Mouse (Mus musculus): ENCODE measurements around the gene Rbfox2. TPM values are rescaled to one million over a fixed set of nuclear protein-coding genes. Genes with fewer than 3 reads are reported as not detected.

Rbfox2 gene
- polyA plus RNA-seq, 1 experiment from 2014 or later = 81.5 TPM

DNA sequence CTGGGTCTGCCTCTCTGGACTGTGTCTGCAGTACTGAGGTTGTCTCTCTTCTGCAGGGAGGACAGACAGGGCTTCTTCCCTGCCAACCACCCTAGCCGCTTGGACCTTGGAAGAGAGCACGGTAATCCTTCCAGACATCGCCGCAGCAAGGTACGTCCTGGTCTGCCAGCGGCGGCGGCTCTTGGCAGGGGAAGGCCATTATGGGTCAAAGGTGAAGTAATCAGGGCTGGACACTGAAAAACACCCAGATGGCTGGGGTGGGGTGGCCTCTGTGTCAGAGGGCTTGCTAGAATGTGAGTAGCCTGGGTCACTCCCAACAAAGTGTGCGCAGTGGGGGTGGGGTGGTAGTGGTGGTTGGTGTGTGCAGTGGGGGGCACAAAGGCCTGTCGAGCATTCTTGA, 261.2 kb downstream of the Rbfox2 start:
- no peaks in the 10 kb centered on the region for H3K27me3 ChIP-seq (ENCODE audit: control insufficient read depth, insufficient read depth, low read length)
- no peaks in the 10 kb centered on the region for H3K9me3 ChIP-seq (replicated peaks; ENCODE audit: control insufficient read depth, low read length)
- H3K36me3 ChIP-seq (ENCODE audit: control insufficient read depth, insufficient read depth, low read length) = no peaks in the 10 kb centered on the region
- 78% methylated on average over 10 of the region's 10 CpGs for WGBS (ENCODE audit: insufficient replicate concordance)
- no peak overlapping the region for H3K27ac ChIP-seq (ENCODE audit: low read depth, low read length)
- no peak overlapping the region for H3K4me2 ChIP-seq
- no peak overlapping the region for H3K4me3 ChIP-seq (ENCODE audit: low read depth, low read length)
- H3K4me1 ChIP-seq (ENCODE audit: control insufficient read depth, insufficient read depth, low read length) = peaks cover 13% of the 10 kb centered on the region
- ATAC-seq (replicated peaks; ENCODE audit: insufficient number of reproducible peaks, low FRiP score, low TSS enrichment) = no peak
- H3K9ac ChIP-seq (ENCODE audit: low read depth, low read length) = no peak overlapping the region

DNA sequence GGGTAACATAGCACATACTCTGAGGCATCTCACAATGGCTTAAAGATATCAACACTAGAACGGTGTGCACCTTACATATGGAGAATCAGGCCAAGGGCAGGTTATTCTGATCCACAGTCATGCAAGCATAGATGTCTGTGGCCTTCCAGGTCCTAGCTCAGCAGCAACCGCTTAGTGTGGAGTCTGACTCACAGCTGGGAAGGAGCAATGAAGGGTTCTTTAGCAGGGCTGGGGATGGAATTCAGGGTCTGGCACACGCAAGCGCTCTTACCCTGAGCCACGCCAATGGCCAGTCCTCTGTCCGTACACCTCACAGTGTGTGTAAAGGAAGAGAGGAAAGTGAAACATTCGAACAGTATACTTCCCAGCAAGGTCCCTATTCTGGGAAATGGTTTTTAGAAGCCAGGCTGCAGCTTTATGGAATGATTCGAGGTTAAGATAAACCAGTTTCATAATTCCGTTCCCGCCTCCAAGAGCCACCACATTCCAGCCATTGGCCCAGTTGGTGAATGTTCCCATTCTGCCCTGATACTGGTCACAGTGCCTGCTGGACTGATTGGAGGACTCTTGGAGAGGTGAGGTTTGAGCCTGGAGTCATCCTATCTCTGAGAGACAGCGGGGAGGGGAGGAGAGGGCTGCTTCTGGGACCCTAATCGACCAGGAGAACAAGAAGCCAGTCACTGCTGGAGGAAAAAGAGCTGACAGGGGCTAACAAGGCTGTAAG, 262.0 kb downstream of the Rbfox2 start, which contains the start of gene Apol6:
TSS of gene Apol6 (plus strand) at position 133 of the 724 bp plus-strand sequence.
- no peak within 1 kb of the TSS for H3K9ac ChIP-seq (ENCODE audit: low read depth, low read length)
- no peak within 1 kb of the TSS for H3K4me3 ChIP-seq (ENCODE audit: low read depth, low read length)
- ATAC-seq (replicated peaks; ENCODE audit: insufficient number of reproducible peaks, low FRiP score, low TSS enrichment) = no peak
- H3K27me3 ChIP-seq (ENCODE audit: control insufficient read depth, insufficient read depth, low read length) = no peaks in the 10 kb centered on the region
- H3K27ac ChIP-seq (ENCODE audit: low read depth, low read length) = no peak within 1 kb of the TSS
- H3K4me2 ChIP-seq = no peak within 1 kb of the TSS
- H3K9me3 ChIP-seq (replicated peaks; ENCODE audit: control insufficient read depth, low read length) = no peaks in the 10 kb centered on the region
- no peaks in the 10 kb centered on the region for H3K36me3 ChIP-seq (ENCODE audit: control insufficient read depth, insufficient read depth, low read length)
- H3K4me1 ChIP-seq (ENCODE audit: control insufficient read depth, insufficient read depth, low read length) = peaks cover 22% of the 10 kb centered on the region
- WGBS (ENCODE audit: insufficient replicate concordance) = 72% methylated on average over 12 of the region's 12 CpGs

DNA sequence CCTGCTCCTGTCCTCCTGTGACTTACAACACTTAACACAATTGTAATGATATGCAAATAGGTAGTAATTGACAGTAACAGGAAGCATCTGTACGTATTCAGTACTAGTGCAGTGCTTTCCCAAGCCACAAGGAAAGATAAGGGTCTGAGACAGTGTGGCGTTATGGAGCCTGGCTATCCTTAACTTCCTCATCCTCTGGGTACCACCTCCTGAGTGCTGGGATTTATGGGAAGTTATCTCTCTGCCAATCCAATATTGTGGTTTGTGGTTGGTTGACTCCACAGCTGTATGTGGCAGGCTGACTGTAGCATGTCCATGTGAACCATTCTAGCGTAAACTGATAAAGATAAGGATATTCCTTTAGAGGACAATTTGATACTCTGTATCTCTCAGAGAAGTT, 266.0 kb downstream of the Rbfox2 start:
- Histone ChIP-seq H3K4me1 (ENCODE audit: control insufficient read depth, insufficient read depth, low read length) (peaks cover 45% of the 10 kb centered on the region), H3K27ac (ENCODE audit: low read depth, low read length) (0 out of 2 replicates have a peak overlapping the region, but pooled peaks have one; percentile 35), H3K4me3 (ENCODE audit: low read depth, low read length) (no peak overlapping the region), H3K27me3 (ENCODE audit: control insufficient read depth, insufficient read depth, low read length) (no peaks in the 10 kb centered on the region), H3K4me2 (no peak overlapping the region), H3K9me3 (replicated peaks; ENCODE audit: control insufficient read depth, low read length) (no peaks in the 10 kb centered on the region), H3K9ac (ENCODE audit: low read depth, low read length) (no peak overlapping the region), H3K36me3 (ENCODE audit: control insufficient read depth, insufficient read depth, low read length) (no peaks in the 10 kb centered on the region)
- no peak for ATAC-seq (replicated peaks; ENCODE audit: insufficient number of reproducible peaks, low FRiP score, low TSS enrichment)
- WGBS (ENCODE audit: insufficient replicate concordance) = 51% methylated on average over 3 of the region's 3 CpGs

DNA sequence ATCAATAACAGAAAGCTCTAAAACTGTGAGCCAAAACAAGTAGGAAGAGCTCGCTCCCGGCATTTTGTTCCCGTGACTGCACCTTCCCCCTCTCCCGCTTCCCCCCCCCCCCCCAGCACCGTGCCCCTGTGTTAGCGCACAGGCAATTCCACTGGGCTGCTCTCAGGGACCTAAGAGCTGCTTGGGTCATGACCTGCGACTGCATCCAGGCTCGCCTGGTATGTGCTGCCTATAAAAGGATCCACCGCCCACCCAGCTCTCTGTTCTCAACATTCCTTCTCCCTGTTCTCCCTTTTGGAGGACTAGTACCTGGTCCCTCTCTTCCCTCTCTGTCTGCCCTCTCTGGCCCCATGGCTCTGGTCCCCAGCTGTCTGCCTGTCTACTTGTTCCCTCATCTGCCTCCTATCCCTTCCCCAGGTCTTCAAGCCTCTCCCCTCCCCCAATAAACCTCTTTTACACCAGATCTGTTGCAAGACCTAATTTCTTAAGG, 267.5 kb downstream of the Rbfox2 start:
- Histone ChIP-seq H3K4me1 (ENCODE audit: control insufficient read depth, insufficient read depth, low read length) (peaks cover 52% of the 10 kb centered on the region), H3K4me3 (ENCODE audit: low read depth, low read length) (no peak overlapping the region), H3K27ac (ENCODE audit: low read depth, low read length) (peak overlapping the region; percentile 100), H3K36me3 (ENCODE audit: control insufficient read depth, insufficient read depth, low read length) (no peaks in the 10 kb centered on the region), H3K9ac (ENCODE audit: low read depth, low read length) (no peak overlapping the region), H3K4me2 (no peak overlapping the region), H3K27me3 (ENCODE audit: control insufficient read depth, insufficient read depth, low read length) (no peaks in the 10 kb centered on the region), H3K9me3 (replicated peaks; ENCODE audit: control insufficient read depth, low read length) (no peaks in the 10 kb centered on the region)
- 69% methylated on average over 8 of the region's 9 CpGs for WGBS (ENCODE audit: insufficient replicate concordance)
- no peak for ATAC-seq (replicated peaks; ENCODE audit: insufficient number of reproducible peaks, low FRiP score, low TSS enrichment)

DNA sequence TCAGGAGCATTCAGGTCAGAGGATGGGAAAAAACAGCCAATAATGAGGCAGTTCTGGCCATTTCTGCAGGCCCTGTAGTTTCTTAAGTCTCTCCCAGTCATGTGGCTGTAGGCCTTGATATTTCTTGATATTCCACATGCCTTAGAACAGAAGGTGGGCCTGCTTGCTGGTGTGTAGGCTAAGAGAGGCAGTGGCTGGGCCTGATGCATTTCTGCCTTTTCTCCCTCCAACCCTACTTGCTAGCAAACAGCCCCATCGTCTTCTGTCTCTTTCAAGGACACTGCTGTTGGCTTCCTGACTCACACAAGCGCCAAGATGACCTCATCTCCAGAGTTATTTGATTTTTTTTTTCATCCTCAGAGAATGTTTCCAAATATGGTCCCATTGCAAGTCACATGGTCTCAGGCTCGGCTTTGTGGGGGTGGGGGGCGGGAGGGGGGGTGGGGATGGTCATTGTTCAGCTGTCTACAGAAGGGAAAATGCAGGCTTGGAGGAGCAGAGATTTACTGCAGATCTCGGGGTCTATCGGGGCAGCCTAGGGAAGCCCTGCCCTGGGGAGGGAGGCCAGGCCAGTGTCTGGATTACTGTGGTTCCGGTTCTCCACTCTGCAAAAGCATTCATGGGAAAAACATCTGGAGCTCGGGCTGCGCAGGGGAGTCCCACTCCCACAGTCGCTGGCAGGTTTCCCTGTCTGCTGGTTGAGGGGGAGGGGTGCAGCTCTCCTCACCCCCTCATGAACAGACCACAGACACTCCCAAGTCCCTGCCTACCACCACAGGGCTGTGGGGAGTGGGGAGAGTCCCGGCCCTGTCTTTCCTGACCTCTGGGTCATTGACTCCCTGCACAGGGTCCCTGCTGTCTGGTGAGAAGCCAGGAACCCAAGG, 269.3 kb downstream of the Rbfox2 start:
- Histone ChIP-seq H3K4me1 (ENCODE audit: control insufficient read depth, insufficient read depth, low read length) (peaks cover 50% of the 10 kb centered on the region), H3K4me2 (peak overlapping the region; percentile 43), H3K27me3 (ENCODE audit: control insufficient read depth, insufficient read depth, low read length) (no peaks in the 10 kb centered on the region), H3K9ac (ENCODE audit: low read depth, low read length) (peak overlapping the region; percentile 79), H3K27ac (ENCODE audit: low read depth, low read length) (peak overlapping the region; percentile 100), H3K4me3 (ENCODE audit: low read depth, low read length) (0 out of 2 replicates have a peak overlapping the region, but pooled peaks have one; percentile 5), H3K36me3 (ENCODE audit: control insufficient read depth, insufficient read depth, low read length) (no peaks in the 10 kb centered on the region), H3K9me3 (replicated peaks; ENCODE audit: control insufficient read depth, low read length) (no peaks in the 10 kb centered on the region)
- WGBS (ENCODE audit: insufficient replicate concordance) = 12% methylated on average over 11 of the region's 11 CpGs
- peak; percentile 78 for ATAC-seq (replicated peaks; ENCODE audit: insufficient number of reproducible peaks, low FRiP score, low TSS enrichment)

DNA sequence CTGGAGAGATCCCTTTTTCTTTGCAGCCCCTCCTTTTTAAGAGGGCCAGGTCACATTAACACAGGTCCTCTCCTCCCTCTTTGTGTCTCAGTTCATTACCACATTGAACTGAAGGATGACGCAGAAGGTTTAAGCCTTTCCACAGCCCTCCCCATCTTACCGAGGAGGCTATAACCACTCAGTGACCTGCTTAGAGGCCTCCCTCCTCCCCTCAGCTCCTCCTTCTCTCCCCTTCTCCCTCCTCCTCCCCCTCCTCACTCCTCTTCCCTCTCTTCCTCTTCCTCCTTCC, 269.9 kb downstream of the Rbfox2 start:
- Histone ChIP-seq H3K9ac (ENCODE audit: low read depth, low read length) (peak overlapping the region; percentile 79), H3K36me3 (ENCODE audit: control insufficient read depth, insufficient read depth, low read length) (no peaks in the 10 kb centered on the region), H3K27ac (ENCODE audit: low read depth, low read length) (peak overlapping the region; percentile 100), H3K4me1 (ENCODE audit: control insufficient read depth, insufficient read depth, low read length) (peaks cover 50% of the 10 kb centered on the region), H3K9me3 (replicated peaks; ENCODE audit: control insufficient read depth, low read length) (no peaks in the 10 kb centered on the region), H3K4me3 (ENCODE audit: low read depth, low read length) (0 out of 2 replicates have a peak overlapping the region, but pooled peaks have one; percentile 5), H3K27me3 (ENCODE audit: control insufficient read depth, insufficient read depth, low read length) (no peaks in the 10 kb centered on the region), H3K4me2 (peak overlapping the region; percentile 22)
- ATAC-seq (replicated peaks; ENCODE audit: insufficient number of reproducible peaks, low FRiP score, low TSS enrichment) = no peak
- WGBS (ENCODE audit: insufficient replicate concordance) = 17% methylated on average over 2 of the region's 2 CpGs

DNA sequence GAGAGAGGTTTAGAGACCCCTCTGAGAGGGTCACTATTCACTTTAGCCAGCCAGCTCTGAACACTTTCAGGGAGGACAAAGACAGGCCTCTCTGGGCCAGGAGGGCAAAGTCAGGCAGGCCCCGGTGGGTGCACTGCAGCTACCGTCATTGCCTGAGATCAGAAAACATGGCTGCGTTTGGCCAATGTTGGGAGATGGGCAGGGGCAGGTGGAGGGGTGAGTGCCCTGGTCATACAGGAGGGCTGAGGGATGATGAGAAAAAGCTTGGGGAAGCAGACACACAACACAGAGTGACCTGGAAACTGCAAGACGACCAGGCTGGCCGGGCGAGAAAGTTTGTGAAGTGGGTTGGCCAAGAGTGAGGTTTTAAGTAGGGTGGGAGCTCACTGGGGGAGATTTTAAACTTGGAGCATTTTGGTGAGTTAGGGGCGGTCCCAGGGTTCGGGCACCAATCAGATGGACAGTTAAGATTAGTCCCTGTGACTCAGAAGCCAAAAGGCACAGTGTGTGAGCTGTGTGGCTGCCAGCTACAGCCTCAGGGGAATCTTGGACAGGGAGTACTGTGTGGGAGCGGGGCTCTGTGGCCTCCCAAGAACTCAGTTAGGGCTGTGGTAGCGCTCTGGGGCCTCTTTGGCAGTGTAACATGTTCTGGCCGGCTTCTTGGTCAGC, 270.4 kb downstream of the Rbfox2 start:
- peak overlapping the region; percentile 22 for H3K4me2 ChIP-seq
- H3K4me3 ChIP-seq (ENCODE audit: low read depth, low read length) = no peak overlapping the region
- peak overlapping the region; percentile 79 for H3K9ac ChIP-seq (ENCODE audit: low read depth, low read length)
- peak overlapping the region; percentile 100 for H3K27ac ChIP-seq (ENCODE audit: low read depth, low read length)
- H3K9me3 ChIP-seq (replicated peaks; ENCODE audit: control insufficient read depth, low read length) = no peaks in the 10 kb centered on the region
- no peaks in the 10 kb centered on the region for H3K27me3 ChIP-seq (ENCODE audit: control insufficient read depth, insufficient read depth, low read length)
- peaks cover 51% of the 10 kb centered on the region for H3K4me1 ChIP-seq (ENCODE audit: control insufficient read depth, insufficient read depth, low read length)
- no peaks in the 10 kb centered on the region for H3K36me3 ChIP-seq (ENCODE audit: control insufficient read depth, insufficient read depth, low read length)
- WGBS (ENCODE audit: insufficient replicate concordance) = 56% methylated on average over 11 of the region's 11 CpGs
- ATAC-seq (replicated peaks; ENCODE audit: insufficient number of reproducible peaks, low FRiP score, low TSS enrichment) = no peak

DNA sequence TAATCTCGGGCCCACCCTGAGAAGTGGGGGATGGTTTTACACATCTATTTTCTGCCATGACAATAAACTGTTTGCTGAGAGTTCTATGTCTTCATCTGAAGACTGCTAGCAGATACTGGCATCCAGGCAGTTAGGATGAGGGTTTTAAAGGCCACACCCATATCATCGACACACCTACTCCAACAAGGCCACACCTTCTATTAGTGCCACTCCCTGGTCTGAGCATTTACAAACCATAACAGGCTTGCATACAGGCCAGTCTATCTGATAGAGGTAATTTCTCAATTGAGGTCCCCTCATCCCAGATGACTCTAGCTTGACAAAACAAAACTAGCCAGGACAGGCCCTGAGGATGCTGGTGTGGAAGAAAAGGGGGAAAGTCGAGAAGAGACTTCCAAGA, 271.2 kb downstream of the Rbfox2 start:
- Histone ChIP-seq H3K4me3 (ENCODE audit: low read depth, low read length) (no peak overlapping the region), H3K9ac (ENCODE audit: low read depth, low read length) (0 out of 2 replicates have a peak overlapping the region, but pooled peaks have one; percentile 79), H3K36me3 (ENCODE audit: control insufficient read depth, insufficient read depth, low read length) (no peaks in the 10 kb centered on the region), H3K4me1 (ENCODE audit: control insufficient read depth, insufficient read depth, low read length) (peaks cover 53% of the 10 kb centered on the region), H3K9me3 (replicated peaks; ENCODE audit: control insufficient read depth, low read length) (no peaks in the 10 kb centered on the region), H3K4me2 (no peak overlapping the region), H3K27me3 (ENCODE audit: control insufficient read depth, insufficient read depth, low read length) (no peaks in the 10 kb centered on the region), H3K27ac (ENCODE audit: low read depth, low read length) (peak overlapping the region; percentile 100)
- ATAC-seq (replicated peaks; ENCODE audit: insufficient number of reproducible peaks, low FRiP score, low TSS enrichment) = no peak
- WGBS (ENCODE audit: insufficient replicate concordance) = 84% methylated on average over 3 of the region's 3 CpGs
